Mouse (Mus musculus): ENCODE results near the gene Rbpms2. TPM values are rescaled to one million over a fixed set of nuclear protein-coding genes. Genes with fewer than 3 reads are reported as not detected.

Rbpms2 gene
- total RNA-seq (2012; rRNA removed), result 44.7 and 64.5 TPM in 2 replicates

DNA sequence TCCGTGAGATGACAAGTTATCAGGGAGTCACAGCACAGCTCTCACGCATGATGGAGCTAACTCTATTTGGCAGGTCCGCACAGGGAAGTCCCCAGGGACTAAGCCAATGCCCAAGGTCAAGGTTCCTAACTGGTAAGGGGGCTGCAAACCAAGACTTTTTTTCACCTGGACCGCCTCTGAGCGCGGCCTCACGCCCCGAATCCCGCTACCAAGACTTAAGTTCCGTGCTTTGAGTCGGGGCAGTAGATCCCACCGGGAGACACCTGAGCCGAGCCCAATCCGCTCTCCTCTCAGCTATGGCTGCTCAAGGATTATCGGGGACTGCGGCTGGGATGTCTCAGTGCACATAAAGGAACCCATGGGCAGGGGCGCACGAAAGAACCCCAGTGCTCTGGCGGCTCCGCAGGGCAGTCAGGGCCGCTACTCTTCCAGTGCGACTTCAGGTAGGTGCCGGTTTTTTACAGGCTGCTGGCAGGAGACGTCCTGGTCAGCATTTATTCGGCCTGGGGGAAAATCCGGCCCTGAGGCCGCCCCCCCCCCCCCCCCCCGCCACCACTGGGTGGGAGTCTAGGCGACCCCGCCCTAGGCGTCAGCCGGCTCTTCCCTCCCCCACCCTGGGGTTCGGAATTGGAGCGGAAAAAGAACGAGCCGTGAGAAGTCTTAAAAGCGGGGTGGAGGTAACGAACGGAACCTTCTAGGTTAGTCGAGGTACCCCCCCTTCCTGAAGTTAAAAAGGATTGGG lies at the start of gene Rbpms2:
Gene Rbpms2 (plus strand): TSS at position 624 of the 742 bp plus-strand sequence.
- H3K9me3 ChIP-seq (ENCODE audit: control insufficient read depth, insufficient read depth, low read depth, low read length), result no peaks in the 10 kb centered on the region
- in situ Hi-C loops (cut with MboI; ENCODE audit: low sequenced_read_pairs in 2 of 2, unreplicated experiment in 2 of 2), result no loop called here
- peak within 1 kb of the TSS; percentile 97 for H3K27ac ChIP-seq (ENCODE audit: insufficient read depth, low read depth, low read length, poor library complexity, severe bottlenecking)
- H3K4me1 ChIP-seq (ENCODE audit: control insufficient read depth in 2 of 2, insufficient read depth in 2 of 2, low read length in 2 of 2, poor library complexity in 1 of 2), result peaks cover 9 to 19% of the 10 kb centered on the region in 2 experiments; a peak in 2 of 4 replicates
- peak within 1 kb of the TSS; percentile 93 to 99 for H3K4me3 ChIP-seq (ENCODE audit: insufficient read depth in 1 of 2, low read depth in 1 of 2, low read length in 2 of 2, poor library complexity in 1 of 2, severe bottlenecking in 1 of 2)
- TF ChIP-seq HCFC1 (IDR thresholded peaks at IDR 0.05; ENCODE audit: borderline replicate concordance, insufficient read depth, low read length), result no peak
- no peak for TF ChIP-seq MAFK (IDR thresholded peaks at IDR 0.05; ENCODE audit: insufficient read depth, low read depth, low read length)
- TF ChIP-seq ZNF384 (IDR thresholded peaks at IDR 0.05; ENCODE audit: low read depth, low read length), result no peak
- TF ChIP-seq ZC3H11A (IDR thresholded peaks at IDR 0.05; ENCODE audit: borderline replicate concordance, low read depth, low read length), result no peak
- no peak for TF ChIP-seq CHD2 (IDR thresholded peaks at IDR 0.05; ENCODE audit: low read depth, low read length)
- no peak for DNase-seq (ENCODE audit: low read depth, low spot score)
- no peaks in the 10 kb centered on the region for H3K36me3 ChIP-seq (ENCODE audit: control insufficient read depth, insufficient read depth, low read length, poor library complexity, severe bottlenecking)
- peak within 1 kb of the TSS; percentile 97 for H3K9ac ChIP-seq (ENCODE audit: insufficient read depth, low read depth, low read length, poor library complexity, severe bottlenecking)

DNA sequence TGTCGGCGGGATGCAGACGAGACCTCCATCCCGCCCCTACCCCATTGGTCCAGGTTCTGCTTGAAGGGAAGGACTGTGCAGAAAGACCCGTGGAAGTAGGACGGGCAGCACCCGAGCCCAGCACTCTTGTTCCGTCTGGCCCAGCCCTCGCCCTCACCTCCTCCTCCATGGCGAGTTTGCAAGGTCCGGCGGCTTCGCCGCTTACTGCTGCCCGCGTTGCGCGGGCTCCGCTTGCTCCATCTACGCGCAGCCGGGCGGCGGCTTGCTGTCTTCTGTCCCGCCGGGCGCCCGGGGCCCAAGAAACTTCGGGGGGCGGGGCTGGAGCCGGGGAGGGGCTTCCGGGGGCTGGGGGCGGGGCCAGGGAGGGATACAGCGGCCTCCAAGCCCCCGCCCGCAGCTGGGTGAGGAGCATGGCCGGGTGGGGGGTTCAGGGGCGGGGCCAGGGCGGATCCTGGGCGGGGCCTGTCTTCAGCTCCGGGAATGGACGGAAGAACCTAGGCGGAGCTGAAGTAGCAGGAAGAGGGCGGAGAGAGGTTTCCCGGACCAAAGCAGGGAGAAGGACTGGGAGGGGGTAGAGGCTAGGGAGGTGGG lies 49.6 kb upstream of the Rbpms2 start, which contains the start of gene Plekho2:
Gene Plekho2 (minus strand): TSS at position 260 of the 591 bp plus-strand sequence.
- DNase-seq (ENCODE audit: low read depth, low spot score), result peak; percentile 93
- Histone ChIP-seq H3K9ac (ENCODE audit: insufficient read depth, low read depth, low read length, poor library complexity, severe bottlenecking) (peak within 1 kb of the TSS; percentile 72), H3K4me3 (ENCODE audit: insufficient read depth in 1 of 2, low read depth in 1 of 2, low read length in 2 of 2, poor library complexity in 1 of 2, severe bottlenecking in 1 of 2) (peak within 1 kb of the TSS; percentile 80 to 99), H3K36me3 (ENCODE audit: control insufficient read depth, insufficient read depth, low read length, poor library complexity, severe bottlenecking) (no peaks in the 10 kb centered on the region), H3K27ac (ENCODE audit: insufficient read depth, low read depth, low read length, poor library complexity, severe bottlenecking) (no peak within 1 kb of the TSS; the same call in 1 of the 2 replicates), H3K9me3 (ENCODE audit: control insufficient read depth, insufficient read depth, low read depth, low read length) (no peaks in the 10 kb centered on the region), H3K4me1 (ENCODE audit: control insufficient read depth in 2 of 2, insufficient read depth in 2 of 2, low read length in 2 of 2, poor library complexity in 1 of 2) (peaks cover under 1 to 4% of the 10 kb centered on the region in 2 experiments; a peak in 2 of 4 replicates)
- no peak for TF ChIP-seq MAFK (IDR thresholded peaks at IDR 0.05; ENCODE audit: insufficient read depth, low read depth, low read length)
- TF ChIP-seq ZNF384 (IDR thresholded peaks at IDR 0.05; ENCODE audit: low read depth, low read length), result no peak
- TF ChIP-seq HCFC1 (IDR thresholded peaks at IDR 0.05; ENCODE audit: borderline replicate concordance, insufficient read depth, low read length), result no peak
- no peak for TF ChIP-seq CHD2 (IDR thresholded peaks at IDR 0.05; ENCODE audit: low read depth, low read length)
- TF ChIP-seq ZC3H11A (IDR thresholded peaks at IDR 0.05; ENCODE audit: borderline replicate concordance, low read depth, low read length), result no peak
- in situ Hi-C loops (cut with MboI; ENCODE audit: low sequenced_read_pairs in 2 of 2, unreplicated experiment in 2 of 2), result no loop called here

DNA sequence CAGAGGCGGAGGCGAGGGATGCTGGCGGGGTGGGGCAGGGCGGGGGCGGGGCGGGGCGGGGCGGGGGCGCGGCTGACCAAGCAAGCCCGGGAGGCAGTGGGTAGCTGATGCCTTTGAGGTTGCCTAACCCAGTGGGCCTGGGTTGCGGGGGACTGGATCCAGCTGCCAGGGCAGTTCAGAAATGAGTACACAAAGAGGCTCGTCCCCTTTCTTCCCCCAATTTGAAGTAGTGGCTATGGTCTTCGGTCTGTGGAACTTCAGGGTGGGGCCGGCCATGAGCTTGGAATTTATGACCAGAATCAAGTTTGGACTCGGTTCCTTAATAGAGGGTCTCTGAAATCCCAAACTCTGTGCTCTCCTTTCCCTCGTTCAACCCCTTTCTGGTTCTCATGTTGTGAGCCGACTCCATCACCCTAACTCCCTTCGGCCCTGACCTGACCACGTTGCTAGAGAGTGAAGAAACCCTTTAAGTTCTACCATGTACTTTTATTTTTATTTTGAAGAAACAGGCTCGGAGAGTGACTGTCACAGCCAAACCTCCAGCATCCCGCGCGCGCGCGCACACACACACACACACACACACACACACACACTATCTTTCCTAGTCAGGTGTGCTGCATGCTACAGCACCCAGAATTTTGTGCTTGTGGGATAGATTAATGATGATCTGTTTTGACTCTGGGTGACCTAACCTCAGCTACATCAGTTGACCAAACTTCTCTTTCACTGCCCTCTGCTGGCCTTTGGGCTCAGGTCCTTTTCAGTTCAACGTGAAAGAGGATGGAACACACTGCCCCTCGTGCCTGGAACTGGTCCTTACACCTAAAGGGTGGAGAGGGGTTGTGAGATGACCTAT lies 48.8 kb upstream of the Rbpms2 start:
- in situ Hi-C loops (cut with MboI; ENCODE audit: low sequenced_read_pairs in 2 of 2, unreplicated experiment in 2 of 2), result no loop called here
- no peak for DNase-seq (ENCODE audit: low read depth, low spot score)
- H3K36me3 ChIP-seq (ENCODE audit: control insufficient read depth, insufficient read depth, low read length, poor library complexity, severe bottlenecking), result no peaks in the 10 kb centered on the region
- H3K4me1 ChIP-seq (ENCODE audit: control insufficient read depth in 2 of 2, insufficient read depth in 2 of 2, low read length in 2 of 2, poor library complexity in 1 of 2), result peaks cover 0 to 4% of the 10 kb centered on the region in 2 experiments; a peak in 1 of 4 replicates
- H3K9me3 ChIP-seq (ENCODE audit: control insufficient read depth, insufficient read depth, low read depth, low read length), result no peaks in the 10 kb centered on the region
- peak; percentile 44 for TF ChIP-seq ZC3H11A (IDR thresholded peaks at IDR 0.05; ENCODE audit: borderline replicate concordance, low read depth, low read length)
- TF ChIP-seq ZNF384 (IDR thresholded peaks at IDR 0.05; ENCODE audit: low read depth, low read length), result no peak; the same call in 1 of the 2 replicates
- peak overlapping the region; percentile 51 to 67 for H3K4me3 ChIP-seq (ENCODE audit: insufficient read depth in 1 of 2, low read depth in 1 of 2, low read length in 2 of 2, poor library complexity in 1 of 2, severe bottlenecking in 1 of 2)
- peak overlapping the region; percentile 52; the same call in 1 of the 2 replicates for H3K9ac ChIP-seq (ENCODE audit: insufficient read depth, low read depth, low read length, poor library complexity, severe bottlenecking)
- H3K27ac ChIP-seq (ENCODE audit: insufficient read depth, low read depth, low read length, poor library complexity, severe bottlenecking), result no peak overlapping the region; the same call in 1 of the 2 replicates

DNA sequence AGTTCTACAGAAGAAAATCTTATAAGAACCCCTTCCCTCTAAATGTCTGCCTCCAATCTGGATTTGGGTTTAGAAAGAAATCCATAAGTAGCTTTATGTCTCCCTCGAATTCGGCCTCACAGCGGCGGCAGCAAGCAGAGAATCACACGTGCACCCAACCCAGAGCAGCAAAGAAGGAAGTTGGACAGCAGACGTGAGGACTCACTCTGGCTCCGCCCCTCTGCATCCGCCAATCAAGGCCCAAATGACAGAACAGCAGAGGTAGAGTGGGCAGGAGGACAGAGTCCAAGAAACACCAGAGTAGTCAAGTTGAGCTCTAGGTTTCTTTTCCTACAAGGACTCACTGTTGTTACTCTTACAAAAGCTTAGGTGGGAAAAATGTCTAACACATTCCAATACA lies 46.4 kb upstream of the Rbpms2 start:
- Histone ChIP-seq H3K4me1 (ENCODE audit: control insufficient read depth in 2 of 2, insufficient read depth in 2 of 2, low read length in 2 of 2, poor library complexity in 1 of 2) (peaks cover 0 to 4% of the 10 kb centered on the region in 2 experiments; a peak in 1 of 4 replicates), H3K9ac (ENCODE audit: insufficient read depth, low read depth, low read length, poor library complexity, severe bottlenecking) (no peak overlapping the region), H3K36me3 (ENCODE audit: control insufficient read depth, insufficient read depth, low read length, poor library complexity, severe bottlenecking) (no peaks in the 10 kb centered on the region), H3K27ac (ENCODE audit: insufficient read depth, low read depth, low read length, poor library complexity, severe bottlenecking) (no peak overlapping the region), H3K4me3 (ENCODE audit: insufficient read depth in 1 of 2, low read depth in 1 of 2, low read length in 2 of 2, poor library complexity in 1 of 2, severe bottlenecking in 1 of 2) (no peak overlapping the region), H3K9me3 (ENCODE audit: control insufficient read depth, insufficient read depth, low read depth, low read length) (no peaks in the 10 kb centered on the region)
- in situ Hi-C loops (cut with MboI; ENCODE audit: low sequenced_read_pairs in 2 of 2, unreplicated experiment in 2 of 2), result no loop called here
- TF ChIP-seq ZC3H11A (IDR thresholded peaks at IDR 0.05; ENCODE audit: borderline replicate concordance, low read depth, low read length) (no peak), ZNF384 (IDR thresholded peaks at IDR 0.05; ENCODE audit: low read depth, low read length) (no peak), CHD2 (IDR thresholded peaks at IDR 0.05; ENCODE audit: low read depth, low read length) (no peak), MAFK (IDR thresholded peaks at IDR 0.05; ENCODE audit: insufficient read depth, low read depth, low read length) (no peak), HCFC1 (IDR thresholded peaks at IDR 0.05; ENCODE audit: borderline replicate concordance, insufficient read depth, low read length) (no peak)
- peak; percentile 60 for DNase-seq (ENCODE audit: low read depth, low spot score)

All from ES-E14 (cell line).